Mouse (Mus musculus) embryonic stem cell, embryonic (primary cell): ENCODE measurements around the gene Slit2.

ENCODE experiments used
- CTCF ChIA-PET, 4 experiments: fragments of 300-600 bp in 2 of 4; fragments of 350-600 bp in 2 of 4; sonication (Branson Sonifier 250); formaldehyde crosslinking; loops; one replicate each; lab custom pipeline; 2022; ENCODE audit warnings: inconsistent platforms in 2 of 4; lab: Charles Lee
- POLR2A ChIA-PET, 4 experiments: fragments of 300-600 bp in 2 of 4; fragments of 350-600 bp in 2 of 4; sonication (Branson Sonifier 250); formaldehyde crosslinking; loops; one replicate each; lab custom pipeline; 2022; ENCODE audit warnings: antibody characterized with exemption in 4 of 4, inconsistent platforms in 1 of 4; lab: Charles Lee

Slit2 gene

DNA sequence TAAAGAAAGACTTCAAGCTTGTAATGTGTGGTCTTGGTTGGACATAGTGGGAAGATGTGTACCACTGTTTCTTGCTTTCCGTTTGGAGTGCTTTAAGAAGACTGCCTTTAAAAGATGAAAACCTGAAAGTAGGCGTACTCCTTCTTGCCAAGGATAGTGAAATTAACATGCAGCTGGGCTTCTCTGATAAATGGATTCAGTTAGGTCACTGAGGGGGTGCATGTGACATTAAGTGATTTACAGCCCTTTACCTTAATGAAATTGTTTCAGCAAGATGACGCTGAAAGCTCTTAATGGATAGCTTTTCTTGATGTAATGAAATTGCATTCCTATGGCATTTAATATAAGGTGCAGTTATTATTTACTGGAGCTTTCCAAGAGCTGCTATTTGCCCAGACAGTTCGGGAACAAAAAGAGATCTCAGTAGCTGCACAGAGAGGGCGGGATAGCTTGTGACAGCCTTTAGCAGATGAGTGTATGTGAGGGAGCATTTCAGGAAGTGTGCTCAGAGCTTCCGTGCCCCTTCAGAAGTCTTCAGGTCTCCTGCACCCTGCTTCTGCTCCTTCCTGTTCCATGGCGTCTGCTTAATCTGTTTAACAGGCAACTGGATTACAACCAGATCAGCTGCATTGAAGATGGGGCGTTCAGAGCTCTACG lies 198.8 kb downstream of the Slit2 start:
- POLR2A ChIA-PET, result no interaction called here
- CTCF ChIA-PET, result interaction anchor here in 1 of 4 experiments (0.9 kb wide), 1 partner anchor 59 kb away, joined by 3 read pairs; no protein-coding TSS in a partner anchor

DNA sequence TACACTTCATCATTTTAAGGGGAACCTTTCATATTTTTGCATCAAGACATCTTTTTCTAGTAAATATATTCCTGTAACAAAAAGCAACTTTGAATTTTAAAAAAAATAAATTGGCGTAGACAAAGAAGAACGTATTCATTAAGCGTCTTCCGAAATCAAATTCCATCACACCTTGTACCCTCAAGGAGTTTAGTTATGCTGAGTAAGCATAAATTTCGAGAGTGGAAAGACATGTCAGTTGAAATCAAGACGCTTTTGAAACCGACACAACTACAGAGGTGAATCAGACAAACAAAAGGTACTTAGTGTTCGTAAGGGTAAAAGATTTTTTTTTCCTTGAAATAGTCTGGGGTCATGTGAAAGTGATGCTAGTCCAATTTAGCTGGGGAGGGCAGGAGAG lies 201.4 kb downstream of the Slit2 start:
- ChIA-PET POLR2A (no interaction called here), CTCF (no interaction called here)

DNA sequence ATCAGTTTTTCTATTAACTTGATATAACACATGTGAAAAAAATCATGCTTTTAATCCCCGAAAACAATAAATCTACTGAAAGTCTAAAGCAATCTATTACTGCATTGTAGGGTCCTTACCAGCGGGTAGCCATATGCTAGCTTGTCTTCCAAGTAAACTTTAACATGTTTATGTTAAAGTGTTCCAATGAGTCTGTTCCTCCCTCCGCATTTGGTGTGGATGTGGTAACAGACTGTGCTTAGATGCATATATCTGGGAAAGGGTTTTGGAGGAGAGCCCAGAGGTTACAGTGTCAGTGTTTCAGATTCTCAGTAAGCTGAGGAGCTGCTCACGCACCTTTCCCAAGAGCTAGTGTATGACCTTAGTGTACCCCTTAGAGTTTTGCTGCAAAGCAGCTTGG lies 204.9 kb downstream of the Slit2 start:
- POLR2A ChIA-PET, result no interaction called here

DNA sequence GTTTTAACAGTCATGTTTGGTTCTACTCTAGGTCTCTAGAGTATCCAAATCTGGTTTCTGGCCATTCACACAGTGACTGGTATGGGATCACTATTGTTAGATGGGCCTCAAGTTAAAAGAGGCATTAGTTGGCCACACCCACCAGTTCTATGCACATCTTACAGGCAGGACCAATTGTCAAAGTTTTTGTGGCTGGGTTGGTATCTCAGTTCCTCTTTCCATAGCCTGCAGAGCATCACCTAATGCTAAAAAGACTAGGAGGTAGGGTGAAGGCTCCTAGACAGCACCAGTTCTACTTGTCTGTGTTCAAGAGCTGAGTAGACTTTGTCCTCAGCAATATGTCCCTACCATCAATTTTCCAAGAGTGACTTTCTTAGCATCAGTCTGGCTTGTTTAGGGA lies 216.4 kb downstream of the Slit2 start:
- ChIA-PET POLR2A (no interaction called here), CTCF (no interaction called here)

More for the DNA sequence above, 204.9 kb downstream of the Slit2 start:
- CTCF ChIA-PET, result no interaction called here

DNA sequence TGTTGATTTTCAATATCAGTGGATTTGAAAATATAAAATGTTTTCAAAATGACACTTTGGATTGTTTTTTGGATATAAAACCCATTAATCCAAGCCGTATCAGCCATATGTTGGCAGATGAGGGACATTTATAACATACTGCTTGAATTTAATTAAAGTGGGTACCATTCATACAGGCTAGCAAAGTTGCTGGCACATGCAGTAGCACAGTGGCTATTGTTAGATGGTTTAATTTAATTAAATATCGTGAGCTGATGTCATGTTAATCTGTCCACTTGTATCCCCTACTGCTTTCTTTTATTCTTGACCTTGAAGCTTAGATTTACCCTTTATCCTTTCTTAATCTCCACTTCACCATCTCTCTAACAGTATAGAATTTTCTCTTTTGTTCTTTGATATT lies 232.3 kb downstream of the Slit2 start:
- POLR2A ChIA-PET, result no interaction called here
- CTCF ChIA-PET, result no interaction called here

DNA sequence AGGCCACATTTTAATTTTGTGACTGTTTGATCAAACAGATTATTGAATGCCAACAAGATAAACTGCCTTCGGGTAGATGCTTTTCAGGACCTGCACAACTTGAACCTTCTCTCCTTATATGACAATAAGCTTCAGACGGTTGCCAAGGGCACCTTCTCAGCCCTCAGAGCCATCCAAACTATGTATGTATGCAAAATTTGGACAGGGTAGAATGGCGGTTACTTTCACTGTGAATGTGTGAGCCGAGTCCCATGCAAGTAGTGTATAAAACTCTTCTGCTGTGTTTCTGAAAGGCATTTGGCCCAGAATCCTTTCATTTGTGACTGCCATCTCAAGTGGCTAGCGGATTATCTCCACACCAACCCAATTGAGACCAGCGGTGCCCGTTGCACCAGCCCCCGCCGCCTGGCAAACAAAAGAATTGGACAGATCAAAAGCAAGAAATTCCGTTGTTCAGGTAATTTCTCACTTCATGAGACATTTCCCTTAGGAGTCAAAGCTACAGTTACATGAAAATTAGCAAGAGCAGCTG lies 236.8 kb downstream of the Slit2 start:
- POLR2A ChIA-PET, result no interaction called here
- CTCF ChIA-PET, result no interaction called here

DNA sequence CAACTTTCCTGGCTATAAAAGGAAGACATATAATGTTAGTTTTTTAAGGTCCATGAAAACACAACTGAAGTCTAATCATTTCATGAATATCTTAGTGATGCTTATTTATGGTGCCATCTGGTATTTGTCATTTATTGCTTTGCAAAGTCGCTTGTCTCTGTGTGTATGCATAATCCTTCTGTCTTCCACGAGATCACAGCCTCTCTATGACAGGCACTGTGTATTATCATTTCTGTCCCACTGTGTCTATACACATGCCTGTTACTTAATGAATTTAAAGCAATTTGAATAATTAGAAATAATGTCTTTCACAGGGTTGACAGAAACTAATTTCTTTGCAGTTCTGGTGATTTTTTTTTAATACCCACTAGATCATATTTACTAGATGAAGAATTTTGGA lies 242.6 kb downstream of the Slit2 start:
- POLR2A ChIA-PET, result no interaction called here
- CTCF ChIA-PET, result no interaction called here

DNA sequence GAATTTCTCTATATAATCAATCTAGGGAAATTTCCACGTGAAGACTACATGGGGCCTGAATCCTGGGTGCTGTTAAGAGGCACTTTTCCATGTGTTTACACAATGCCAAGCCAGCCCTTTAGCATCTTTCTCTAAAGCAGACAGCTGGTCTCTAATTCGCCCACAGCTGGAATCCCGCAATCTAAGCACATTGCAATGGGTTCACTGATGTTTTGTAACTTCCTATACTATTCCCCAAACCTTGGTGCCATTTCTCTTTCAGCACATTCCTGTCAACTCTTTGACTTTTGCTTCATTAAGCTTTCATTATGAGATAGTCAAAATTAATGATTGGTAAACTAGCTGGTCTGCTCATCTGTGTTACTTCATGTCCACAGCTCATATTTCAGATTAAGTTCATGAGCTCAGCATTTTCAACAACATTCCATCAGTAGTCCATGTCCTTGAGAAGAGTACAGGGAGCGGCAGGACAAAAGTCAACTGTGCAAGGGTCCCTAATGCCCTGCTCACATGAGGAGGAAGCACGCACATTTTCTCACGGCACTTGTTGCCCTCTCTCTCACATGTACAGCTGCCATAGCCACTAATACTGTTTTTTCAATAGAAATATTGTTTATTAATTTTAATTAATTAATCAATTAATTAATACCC lies 247.6 kb downstream of the Slit2 start:
- POLR2A ChIA-PET, result no interaction called here
- CTCF ChIA-PET, result no interaction called here

DNA sequence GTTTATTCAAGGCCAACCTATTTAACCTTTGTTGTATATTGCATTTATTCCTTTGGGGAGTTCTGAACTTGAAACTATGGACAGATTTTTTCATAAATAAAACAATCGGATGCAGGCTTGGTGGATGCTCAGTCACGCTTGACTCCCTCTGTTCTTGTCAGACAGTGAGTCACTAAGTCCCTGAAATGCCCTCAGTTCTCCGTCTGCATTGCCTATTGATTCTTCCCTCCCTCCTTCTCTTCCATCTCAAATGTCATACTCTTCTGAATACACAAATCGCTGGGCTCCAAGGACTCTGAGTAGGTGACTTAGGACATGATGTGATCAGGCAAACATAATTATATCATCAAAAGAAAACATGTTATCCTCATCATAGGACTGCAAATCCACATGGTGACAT lies 251.8 kb downstream of the Slit2 start:
- CTCF ChIA-PET, result no interaction called here
- POLR2A ChIA-PET, result no interaction called here

DNA sequence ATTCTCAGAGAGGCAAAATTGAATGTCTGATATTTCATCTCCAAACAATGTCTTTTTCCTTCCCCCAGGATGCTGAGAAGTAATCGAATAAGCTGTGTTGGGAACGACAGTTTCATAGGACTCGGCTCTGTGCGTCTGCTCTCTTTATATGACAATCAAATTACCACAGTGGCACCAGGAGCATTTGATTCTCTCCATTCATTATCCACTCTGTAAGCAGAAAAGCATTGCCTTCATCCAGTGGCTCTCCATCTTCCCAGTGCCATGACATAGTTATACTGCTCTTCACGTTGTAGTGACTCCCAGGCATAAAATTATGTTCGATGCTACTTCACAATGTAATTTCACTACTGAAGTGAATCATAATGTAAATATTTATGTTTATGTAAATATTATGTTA lies 252.3 kb downstream of the Slit2 start:
- ChIA-PET POLR2A (no interaction called here), CTCF (no interaction called here)

DNA sequence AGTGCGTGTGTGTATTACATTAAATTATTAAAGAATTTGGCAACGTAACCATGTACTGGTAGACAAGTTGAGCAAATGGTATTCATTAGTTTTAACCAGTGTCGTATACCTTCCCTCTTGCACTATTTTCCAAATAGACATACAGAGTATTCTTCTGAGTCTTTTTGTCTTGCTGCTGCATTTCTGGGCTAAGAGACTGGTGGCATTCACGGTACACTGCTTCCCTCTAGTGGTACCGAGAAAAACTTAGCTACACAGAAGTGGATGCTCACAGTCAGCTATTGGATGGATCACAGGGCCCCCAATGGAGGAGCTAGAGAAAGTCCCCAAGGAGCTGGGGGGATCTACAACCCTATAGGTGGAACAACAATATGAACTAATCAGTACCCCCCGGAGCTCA lies 257.8 kb downstream of the Slit2 start:
- ChIA-PET CTCF (interaction anchor here (0.5 to 1.4 kb wide), 11 partner anchors 19 to 949 kb away, joined by 3 to 8 read pairs (median 3); no protein-coding TSS in a partner anchor), POLR2A (interaction anchor here in 1 of 4 experiments (1.1 kb wide), 1 partner anchor 132 kb away, joined by 5 read pairs; no protein-coding TSS in a partner anchor)

DNA sequence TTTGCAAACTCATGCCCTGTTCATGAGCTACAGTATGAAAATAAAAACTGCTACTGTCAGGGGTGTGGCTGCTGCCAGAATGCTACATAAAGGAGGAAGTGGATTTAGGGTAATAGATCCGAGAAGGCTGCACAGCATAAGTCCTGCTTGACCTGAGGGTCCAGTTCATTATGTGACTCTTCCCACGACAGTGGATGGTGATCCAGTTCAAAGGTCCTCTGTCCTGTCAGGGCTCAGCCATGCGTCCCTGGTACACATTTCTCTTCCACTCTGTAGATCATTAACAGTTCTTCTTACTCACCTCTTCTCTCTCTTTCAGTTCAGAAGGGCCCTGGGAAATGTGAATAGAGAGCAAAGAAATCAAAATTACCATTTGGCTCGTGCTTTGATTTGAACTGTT lies 265.4 kb downstream of the Slit2 start:
- ChIA-PET CTCF (no interaction called here), POLR2A (no interaction called here)

DNA sequence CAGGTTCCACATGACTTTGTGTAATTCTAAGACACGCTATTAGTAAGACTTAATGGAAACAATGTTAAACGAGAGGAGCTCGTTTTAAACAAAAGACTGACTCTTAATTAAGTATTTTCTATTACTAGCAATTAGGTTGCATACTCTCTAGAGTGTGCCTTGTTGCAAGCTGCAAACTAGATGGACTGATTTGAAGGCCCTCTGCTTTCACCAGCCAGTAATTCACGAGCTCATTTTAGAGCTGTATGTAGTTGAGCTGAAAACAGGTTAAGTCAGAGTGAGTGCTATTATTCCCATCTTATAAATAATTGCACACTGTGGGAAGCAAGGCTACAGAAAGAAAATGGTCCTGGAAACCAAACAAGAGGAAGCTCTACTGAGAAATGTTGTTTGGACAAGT lies 294.6 kb downstream of the Slit2 start:
- ChIA-PET POLR2A (no interaction called here), CTCF (interaction anchor here in 1 of 4 experiments (1.6 kb wide), 1 partner anchor 21 kb away, joined by 3 read pairs; no protein-coding TSS in a partner anchor)

DNA sequence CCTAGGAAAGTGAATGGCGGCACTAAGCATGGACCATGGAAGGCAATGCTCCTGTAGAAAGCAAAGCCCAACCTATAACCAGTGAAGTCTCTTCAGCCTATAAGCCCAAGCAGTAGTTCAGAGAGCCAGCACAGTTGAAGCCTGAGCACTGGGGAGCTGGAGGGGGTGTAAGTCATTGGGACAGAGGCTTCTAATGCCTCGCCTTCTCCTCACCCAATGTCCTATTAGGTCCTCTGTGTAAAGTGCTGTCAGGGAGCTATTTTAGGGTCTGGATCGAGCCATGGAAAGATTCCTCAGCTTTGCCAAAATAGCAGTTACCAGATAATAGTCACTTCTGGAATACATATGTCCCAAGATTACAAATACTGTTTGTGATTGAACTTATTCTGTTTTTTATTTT lies 318.2 kb downstream of the Slit2 start:
- POLR2A ChIA-PET, result no interaction called here
- CTCF ChIA-PET, result no interaction called here

DNA sequence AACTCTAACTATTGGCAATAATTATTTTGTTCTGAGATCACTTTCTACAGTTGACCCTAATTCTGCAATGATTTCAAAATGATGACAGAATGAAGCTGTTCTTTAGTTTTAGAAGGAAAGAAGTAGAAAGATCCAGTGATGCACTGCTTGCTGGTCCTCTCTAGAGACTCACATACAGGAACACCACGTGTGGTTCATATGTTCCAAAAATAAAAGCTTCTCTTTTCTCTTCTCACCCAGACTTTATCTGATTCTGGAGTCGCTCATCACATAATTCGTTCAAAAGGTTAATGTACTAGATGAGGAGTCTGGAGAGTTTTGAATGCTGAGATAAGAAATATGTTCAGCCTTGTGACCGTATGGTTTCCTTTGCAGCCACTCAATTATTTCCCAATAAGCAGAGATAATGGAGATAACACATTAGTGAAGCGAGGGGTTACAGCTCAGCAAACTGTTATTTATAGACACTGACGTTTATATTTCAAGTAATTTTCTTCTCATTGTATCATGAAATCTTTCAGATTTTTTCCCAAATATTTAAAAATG lies 332.2 kb downstream of the Slit2 start:
- ChIA-PET POLR2A (interaction anchor here in 2 of 4 experiments (0.7 to 0.8 kb wide), 3 partner anchors 10 to 1790 kb away, joined by 3 to 4 read pairs (median 4); no protein-coding TSS in a partner anchor), CTCF (interaction anchor here in 1 of 4 experiments (0.7 kb wide), 1 partner anchor 424 kb away, joined by 4 read pairs; no protein-coding TSS in a partner anchor)

DNA sequence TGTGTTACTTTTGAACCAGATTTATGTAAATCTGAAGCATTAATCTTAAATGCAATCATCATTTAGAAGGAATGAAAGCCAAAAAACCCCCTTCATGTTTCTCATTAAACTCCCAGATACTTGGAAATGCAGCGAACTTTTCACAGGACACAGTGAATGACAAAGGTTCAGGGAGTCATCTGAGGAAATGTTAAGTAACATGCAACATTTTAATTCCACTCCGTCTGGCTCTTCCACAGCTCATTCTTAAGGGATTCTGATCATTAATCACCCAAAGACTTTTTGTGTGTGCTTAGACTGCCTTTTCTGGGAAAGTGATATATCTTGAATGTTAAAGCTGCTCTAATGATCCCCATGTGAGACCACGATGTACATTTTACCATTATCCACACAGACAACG lies 337.7 kb downstream of the Slit2 start:
- ChIA-PET POLR2A (no interaction called here), CTCF (no interaction called here)

DNA sequence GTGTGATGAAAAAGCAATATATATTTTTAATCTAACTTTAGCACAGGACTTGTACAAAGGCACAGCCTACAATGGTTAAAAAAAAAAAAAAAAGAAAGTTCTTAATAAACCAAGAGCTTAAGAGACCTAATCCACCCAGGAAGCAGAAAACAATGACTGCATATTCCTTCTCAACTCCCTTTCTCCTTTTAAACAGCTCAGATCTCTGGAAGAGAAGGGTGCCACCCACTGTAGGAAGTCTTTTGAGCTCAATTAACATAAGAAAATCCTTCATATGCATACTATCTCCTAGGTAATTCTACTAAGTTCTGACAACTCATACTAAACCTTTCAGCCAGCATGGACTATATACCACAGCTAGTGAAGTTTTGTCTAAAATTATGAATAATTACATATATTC lies 343.3 kb downstream of the Slit2 start:
- ChIA-PET CTCF (interaction anchor here in 1 of 4 experiments (1.0 kb wide), 1 partner anchor 200 kb away, joined by 3 read pairs; no protein-coding TSS in a partner anchor), POLR2A (interaction anchor here in 2 of 4 experiments (0.5 to 1.5 kb wide), 4 partner anchors 10 to 344 kb away, joined by 3 to 4 read pairs (median 4); partner anchors contain the start of gene Slit2 (in 1 of the 2))

DNA sequence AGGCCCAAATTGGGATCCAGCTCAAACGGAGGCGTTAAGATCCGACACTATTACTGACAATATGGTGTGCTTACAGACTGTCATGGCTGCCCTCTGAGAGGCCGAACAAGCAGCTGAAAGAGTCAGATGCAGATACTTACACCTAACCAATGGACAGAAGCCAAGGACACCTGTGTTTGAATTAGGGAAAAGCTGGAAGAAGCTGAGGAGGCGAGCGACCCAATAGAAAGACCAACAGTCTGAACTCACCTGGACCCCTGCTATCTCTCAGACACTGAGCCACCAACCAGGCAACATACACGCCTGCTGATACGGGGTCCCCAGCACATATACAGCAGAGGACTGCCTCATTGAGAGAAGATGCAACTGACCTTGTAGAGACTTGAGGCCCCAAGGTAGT lies 344.7 kb downstream of the Slit2 start, which contains the start of gene 5730480H06Rik:
Gene 5730480H06Rik, plus strand, starts transcription at position 301 of the 400 bp plus-strand sequence.
- ChIA-PET CTCF (no interaction called here), POLR2A (interaction anchor here in 1 of 4 experiments (1.5 kb wide), 1 partner anchor 8 kb away, joined by 4 read pairs; no protein-coding TSS in a partner anchor)

DNA sequence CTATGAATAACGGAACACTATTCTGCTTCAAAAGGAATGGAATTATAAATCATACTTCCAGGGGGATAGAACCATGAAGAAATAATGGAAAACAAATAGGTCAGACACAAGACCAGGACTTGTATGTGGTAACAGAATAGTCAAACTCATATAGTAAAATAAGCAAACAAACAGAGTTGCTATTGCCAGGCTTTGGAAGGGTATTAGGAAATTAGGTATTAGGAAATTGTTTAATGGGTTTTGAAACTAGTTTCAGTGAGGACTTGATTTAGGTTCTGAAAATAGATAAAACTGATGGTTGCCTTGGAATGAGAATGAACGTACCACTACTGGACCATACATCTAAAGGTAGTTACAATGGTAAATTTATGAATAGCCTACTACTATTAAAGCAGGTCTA lies 346.8 kb downstream of the Slit2 start:
- POLR2A ChIA-PET, result no interaction called here

DNA sequence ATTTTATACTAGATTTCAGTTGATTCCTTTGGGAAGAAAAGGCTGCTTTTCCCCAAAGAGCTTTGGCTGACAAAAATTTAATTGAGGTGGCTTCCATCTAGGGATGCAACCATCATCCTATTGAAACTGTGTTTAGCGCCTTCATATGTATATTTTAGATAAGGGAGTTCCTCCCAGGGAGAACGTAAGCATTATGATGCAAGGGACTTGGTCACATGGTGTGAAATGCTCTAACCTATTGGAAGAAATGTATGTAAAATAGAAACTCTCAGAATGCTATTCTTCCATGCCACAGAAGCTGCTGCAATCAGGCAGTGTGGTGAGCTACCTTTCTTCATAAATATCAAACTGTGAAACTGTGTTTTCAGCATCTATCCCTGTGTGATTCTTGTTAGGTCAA lies 347.9 kb downstream of the Slit2 start:
- ChIA-PET CTCF (interaction anchor here in 1 of 4 experiments (0.6 kb wide), 1 partner anchor 1529 kb away, joined by 3 read pairs; no protein-coding TSS in a partner anchor), POLR2A (interaction anchor here in 1 of 4 experiments (0.6 kb wide), 1 partner anchor 1394 kb away, joined by 6 read pairs; no protein-coding TSS in a partner anchor)

More for the DNA sequence above, 346.8 kb downstream of the Slit2 start:
- CTCF ChIA-PET, result no interaction called here
